21 mouse cellular contexts compared by ENCODE assay signal in genomic region chr6:128421480-128421879, GRCm38 (mm10). TPM values are rescaled to one million over a fixed set of nuclear protein-coding genes. Genes with fewer than 3 reads are reported as not detected.
A peak's percentile ranks its signal among the peaks of the same experiment; 100 is the strongest.
DNase-seq lines count a peak whose midpoint lies in the region; ATAC-seq and TF ChIP-seq lines count a peak whose summit lies in the region.
"Had no signal": no experiment of that assay in that cellular context is flagged by ENCODE, and none has a peak within 500 bp of the region (broad histone marks: within the 10 kb centered on the region; RNA-seq: fewer than 3 reads in every experiment).

No protein-coding gene starts in this region.

- no peaks in the 10 kb centered on the region for H3K36me3 ChIP-seq in kidney, embryonic 16.5 days (ENCODE audit: insufficient read depth, low read length)
- H3K36me3 ChIP-seq in stomach, embryonic 15.5 days = no peaks in the 10 kb centered on the region
- H3K36me3 ChIP-seq in stomach, postnatal 0 days (ENCODE audit: control insufficient read depth, insufficient read depth, low read length) = no peaks in the 10 kb centered on the region
- H3K36me3 ChIP-seq in intestine, embryonic 16.5 days (ENCODE audit: control insufficient read depth, insufficient read depth, low read length) = no peaks in the 10 kb centered on the region

- peak overlapping the region; percentile 60; the same call in 1 of the 2 replicates for H3K27ac ChIP-seq in kidney, embryonic 16.5 days (ENCODE audit: low read length)
- H3K27ac ChIP-seq in stomach, embryonic 15.5 days = 0 out of 2 replicates have a peak overlapping the region, but pooled peaks have one; percentile 3
- H3K27ac ChIP-seq in stomach, postnatal 0 days (replicated peaks) = no peak overlapping the region
- H3K27ac ChIP-seq in intestine, embryonic 16.5 days (ENCODE audit: low read length) = peak overlapping the region; percentile 54
- H3K27ac ChIP-seq in cerebellum, adult 2 months (ENCODE audit: insufficient read depth, low read length) = no peak overlapping the region
- H3K27ac ChIP-seq: embryonic facial prominence, embryonic 15.5 days; heart, embryonic 10.5 days; hindbrain, embryonic 13.5 days had no signal

- H3K27me3 ChIP-seq in kidney, embryonic 16.5 days (ENCODE audit: insufficient read depth, low read length) = no peaks in the 10 kb centered on the region
- H3K27me3 ChIP-seq in stomach, embryonic 15.5 days (replicated peaks) = no peaks in the 10 kb centered on the region
- no peaks in the 10 kb centered on the region for H3K27me3 ChIP-seq in stomach, postnatal 0 days (ENCODE audit: control insufficient read depth, insufficient read depth, low read length)
- H3K27me3 ChIP-seq in intestine, embryonic 16.5 days (replicated peaks; ENCODE audit: control insufficient read depth, insufficient read depth, low read length) = no peaks in the 10 kb centered on the region
- no peaks in the 10 kb centered on the region for H3K27me3 ChIP-seq in cerebellum, adult 2 months (ENCODE audit: control insufficient read depth, insufficient read depth, low read length)
- H3K27me3 ChIP-seq: embryonic facial prominence, embryonic 15.5 days; hindbrain, embryonic 13.5 days had no signal

- no peak overlapping the region for H3K4me2 ChIP-seq in kidney, embryonic 16.5 days (replicated peaks; ENCODE audit: low read depth, low read length)
- no peak overlapping the region for H3K4me2 ChIP-seq in stomach, embryonic 15.5 days
- no peak overlapping the region for H3K4me2 ChIP-seq in stomach, postnatal 0 days (replicated peaks; ENCODE audit: low read depth)
- H3K4me2 ChIP-seq in intestine, embryonic 16.5 days (ENCODE audit: low read depth, low read length) = no peak overlapping the region
- H3K4me2 ChIP-seq: embryonic facial prominence, embryonic 15.5 days; hindbrain, embryonic 13.5 days had no signal

- no peak overlapping the region for H3K9ac ChIP-seq in kidney, embryonic 16.5 days (replicated peaks; ENCODE audit: low read length)
- no peak overlapping the region for H3K9ac ChIP-seq in stomach, embryonic 15.5 days
- no peak overlapping the region for H3K9ac ChIP-seq in stomach, postnatal 0 days (ENCODE audit: low read length)
- no peak overlapping the region for H3K9ac ChIP-seq in intestine, embryonic 16.5 days (ENCODE audit: low read depth, low read length)
- H3K9ac ChIP-seq: embryonic facial prominence, embryonic 15.5 days; hindbrain, embryonic 13.5 days had no signal

- no peaks in the 10 kb centered on the region for H3K9me3 ChIP-seq in kidney, embryonic 16.5 days (ENCODE audit: low read length)
- H3K9me3 ChIP-seq in stomach, embryonic 15.5 days = no peaks in the 10 kb centered on the region
- H3K9me3 ChIP-seq in stomach, postnatal 0 days (ENCODE audit: control insufficient read depth, low read length) = no peaks in the 10 kb centered on the region
- no peaks in the 10 kb centered on the region for H3K9me3 ChIP-seq in intestine, embryonic 16.5 days (ENCODE audit: control insufficient read depth, low read length)
- H3K9me3 ChIP-seq: embryonic facial prominence, embryonic 15.5 days; heart, embryonic 10.5 days; hindbrain, embryonic 13.5 days had no signal

- no peak for TF ChIP-seq CTCF in stomach, postnatal 0 days (IDR thresholded peaks at IDR 0.05; ENCODE audit: low read depth)
- no peak for TF ChIP-seq CTCF in cerebellum, adult 2 months (IDR thresholded peaks at IDR 0.05; ENCODE audit: borderline replicate concordance, insufficient read depth, low read depth, low read length)

- WGBS in kidney, embryonic 16.5 days = 82% methylated on average over 3 of the region's 3 CpGs
- WGBS in stomach, embryonic 15.5 days = 93% methylated on average over 3 of the region's 3 CpGs
- 82% methylated on average over 3 of the region's 3 CpGs for WGBS in stomach, postnatal 0 days
- WGBS in intestine, embryonic 16.5 days = 81% methylated on average over 3 of the region's 3 CpGs
- WGBS in cerebellum, adult 2 months = 81% methylated on average over 3 of the region's 3 CpGs

- no peak for TF ChIP-seq EP300 in stomach, postnatal 0 days (optimal IDR thresholded peaks at IDR 0.05)

- DNase-seq in kidney, postnatal 14 days = no peak
- no peak for DNase-seq in stomach, postnatal 0 days (ENCODE audit: low spot score)
- no peak for DNase-seq in cerebellum, adult 2 months
- no peak for DNase-seq in right cerebral cortex, adult 18-20 months
- DNase-seq: adrenal gland, postnatal 10 days; cerebellum, postnatal 25 days; layer of hippocampus, postnatal 36 days; lung, adult 18-20 months had no signal

- H3K4me3 ChIP-seq in kidney, embryonic 16.5 days (ENCODE audit: low read length) = no peak overlapping the region
- H3K4me3 ChIP-seq in stomach, embryonic 15.5 days (replicated peaks) = no peak overlapping the region
- no peak overlapping the region for H3K4me3 ChIP-seq in stomach, postnatal 0 days (ENCODE audit: low read depth, low read length)
- H3K4me3 ChIP-seq in intestine, embryonic 16.5 days (ENCODE audit: low read length) = no peak overlapping the region
- no peak overlapping the region for H3K4me3 ChIP-seq in cerebellum, adult 2 months (replicated peaks; ENCODE audit: insufficient read depth, low read depth, low read length)
- H3K4me3 ChIP-seq: embryonic facial prominence, embryonic 15.5 days; heart, embryonic 10.5 days; hindbrain, embryonic 13.5 days had no signal

- H3K4me1 ChIP-seq in kidney, embryonic 16.5 days (ENCODE audit: insufficient read depth, low read length) = 0 out of 2 replicates have a peak, but pooled peaks cover 3% of the 10 kb centered on the region
- no peaks in the 10 kb centered on the region for H3K4me1 ChIP-seq in stomach, embryonic 15.5 days
- no peaks in the 10 kb centered on the region for H3K4me1 ChIP-seq in stomach, postnatal 0 days (replicated peaks; ENCODE audit: control insufficient read depth, insufficient read depth)
- H3K4me1 ChIP-seq in intestine, embryonic 16.5 days (ENCODE audit: control insufficient read depth, insufficient read depth, low read length) = peaks cover 8% of the 10 kb centered on the region
- peaks cover 4% of the 10 kb centered on the region for H3K4me1 ChIP-seq in cerebellum, adult 2 months (ENCODE audit: control insufficient read depth, insufficient read depth, low read length)

- no peak for ATAC-seq in kidney, embryonic 16.5 days (ENCODE audit: low FRiP score, low TSS enrichment)
- no peak for ATAC-seq in stomach, embryonic 15.5 days (ENCODE audit: insufficient read depth, low FRiP score, low read depth)
- ATAC-seq in stomach, postnatal 0 days (ENCODE audit: low FRiP score, low TSS enrichment) = no peak
- no peak for ATAC-seq in intestine, embryonic 16.5 days
- ATAC-seq: inflammation-experienced regulatory T-cells, adult 6 months had no signal

- no peak for TF ChIP-seq POLR2A in cerebellum, adult 2 months (IDR thresholded peaks at IDR 0.05; ENCODE audit: borderline replicate concordance, insufficient read depth, low read length)

RNA-seq across cellular contexts. Expression of gene Itfg2, which starts 3.3 kb away (rescaled TPM):
- polyA plus RNA-seq in kidney, embryonic 16.5 days (2015; fragmentation: Nextera tagmentation; extraction: Ambion mirVana) = 35.6 and 39.2 TPM in 2 replicates
- polyA plus RNA-seq in stomach, embryonic 15.5 days (2015; fragmentation: Nextera tagmentation; extraction: Ambion mirVana) = 28.5 and 29.0 TPM in 2 replicates
- 13.6 and 14.8 TPM in 2 replicates for polyA plus RNA-seq in stomach, postnatal 0 days (2015; fragmentation: Nextera tagmentation; extraction: Ambion mirVana)
- polyA plus RNA-seq in intestine, embryonic 16.5 days (2015; fragmentation: Nextera tagmentation; extraction: Ambion mirVana) = 26.1 and 26.6 TPM in 2 replicates
- 48.1 and 52.5 TPM in 2 replicates for polyA plus RNA-seq in cerebellum, adult 2 months (2012; rRNA removed)

RNA-seq across cellular contexts. Expression of gene Fkbp4, which starts 17.0 kb away (rescaled TPM):
- 550 and 556 TPM in 2 replicates for polyA plus RNA-seq in kidney, embryonic 16.5 days (2015; fragmentation: Nextera tagmentation; extraction: Ambion mirVana)
- polyA plus RNA-seq in stomach, embryonic 15.5 days (2015; fragmentation: Nextera tagmentation; extraction: Ambion mirVana) = 407 and 470 TPM in 2 replicates
- polyA plus RNA-seq in stomach, postnatal 0 days (2015; fragmentation: Nextera tagmentation; extraction: Ambion mirVana) = 180 TPM in 2 replicates
- 461 and 516 TPM in 2 replicates for polyA plus RNA-seq in intestine, embryonic 16.5 days (2015; fragmentation: Nextera tagmentation; extraction: Ambion mirVana)
- 249 and 256 TPM in 2 replicates for polyA plus RNA-seq in cerebellum, adult 2 months (2012; rRNA removed)

RNA-seq across cellular contexts. Expression of gene Nrip2, which starts 22.4 kb away (rescaled TPM):
- polyA plus RNA-seq in kidney, embryonic 16.5 days (2015; fragmentation: Nextera tagmentation; extraction: Ambion mirVana) = 24.7 and 26.3 TPM in 2 replicates
- 4.7 and 5.3 TPM in 2 replicates for polyA plus RNA-seq in stomach, embryonic 15.5 days (2015; fragmentation: Nextera tagmentation; extraction: Ambion mirVana)
- 2.2 and 3.4 TPM in 2 replicates for polyA plus RNA-seq in stomach, postnatal 0 days (2015; fragmentation: Nextera tagmentation; extraction: Ambion mirVana)
- 5.3 and 5.7 TPM in 2 replicates for polyA plus RNA-seq in intestine, embryonic 16.5 days (2015; fragmentation: Nextera tagmentation; extraction: Ambion mirVana)
- polyA plus RNA-seq in cerebellum, adult 2 months (2012; rRNA removed) = 52.2 and 59.6 TPM in 2 replicates
- polyA plus RNA-seq: liver, adult 2 months had no signal

RNA-seq across cellular contexts. Expression of gene Gm44596, which starts 46.2 kb away (rescaled TPM):
- polyA plus RNA-seq in kidney, embryonic 16.5 days (2015; fragmentation: Nextera tagmentation; extraction: Ambion mirVana) = not detected in 2 replicates
- polyA plus RNA-seq in stomach, embryonic 15.5 days (2015; fragmentation: Nextera tagmentation; extraction: Ambion mirVana) = not detected in 2 replicates
- not detected in 2 replicates for polyA plus RNA-seq in stomach, postnatal 0 days (2015; fragmentation: Nextera tagmentation; extraction: Ambion mirVana)
- polyA plus RNA-seq in intestine, embryonic 16.5 days (2015; fragmentation: Nextera tagmentation; extraction: Ambion mirVana) = not detected in 2 replicates
- not detected in 2 replicates for polyA plus RNA-seq in cerebellum, adult 2 months (2012; rRNA removed)
- polyA plus RNA-seq: brain, embryonic 14.5 days; embryonic facial prominence, embryonic 15.5 days; forebrain, embryonic 11.5 days; heart, embryonic 10.5 days; hindbrain, embryonic 13.5 days; inflammation-experienced regulatory T-cells, adult 6 months; liver, adult 2 months; neural tube, embryonic 11.5 days; small intestine, adult 2 months; thymus, postnatal 0 days had no signal

RNA-seq across cellular contexts. Expression of gene Tex52, which starts 46.2 kb away (rescaled TPM):
- polyA plus RNA-seq in kidney, embryonic 16.5 days (2015; fragmentation: Nextera tagmentation; extraction: Ambion mirVana) = 0.21 and 0.35 TPM in 2 replicates
- 0.28 and 0.31 TPM in 2 replicates for polyA plus RNA-seq in stomach, embryonic 15.5 days (2015; fragmentation: Nextera tagmentation; extraction: Ambion mirVana)
- polyA plus RNA-seq in stomach, postnatal 0 days (2015; fragmentation: Nextera tagmentation; extraction: Ambion mirVana) = 0.10 and 0.18 TPM in 2 replicates
- polyA plus RNA-seq in intestine, embryonic 16.5 days (2015; fragmentation: Nextera tagmentation; extraction: Ambion mirVana) = 0.22 TPM in 1 of 2 replicates, not detected in the other
- polyA plus RNA-seq in cerebellum, adult 2 months (2012; rRNA removed) = 5.4 and 8.0 TPM in 2 replicates
- polyA plus RNA-seq: liver, adult 2 months; small intestine, adult 2 months had no signal

Comparison
In these comparisons a context has a peak if more than half of its experiments do, and no peak if none do; other contexts are left out.
1. H3K27ac ChIP-seq: peak in kidney, embryonic 16.5 days (single experiment), stomach, embryonic 15.5 days (single experiment) and intestine, embryonic 16.5 days (single experiment); none in stomach, postnatal 0 days (single experiment) and cerebellum, adult 2 months (single experiment).